Mouse (Mus musculus): ENCODE measurements at regions not wholly inside any gene's neighbourhood (a gene's known extent, or its start where the extent isn't known, plus 50 kb on each side); places are given as distances from the start of the nearest gene placed in this dataset.

DNA sequence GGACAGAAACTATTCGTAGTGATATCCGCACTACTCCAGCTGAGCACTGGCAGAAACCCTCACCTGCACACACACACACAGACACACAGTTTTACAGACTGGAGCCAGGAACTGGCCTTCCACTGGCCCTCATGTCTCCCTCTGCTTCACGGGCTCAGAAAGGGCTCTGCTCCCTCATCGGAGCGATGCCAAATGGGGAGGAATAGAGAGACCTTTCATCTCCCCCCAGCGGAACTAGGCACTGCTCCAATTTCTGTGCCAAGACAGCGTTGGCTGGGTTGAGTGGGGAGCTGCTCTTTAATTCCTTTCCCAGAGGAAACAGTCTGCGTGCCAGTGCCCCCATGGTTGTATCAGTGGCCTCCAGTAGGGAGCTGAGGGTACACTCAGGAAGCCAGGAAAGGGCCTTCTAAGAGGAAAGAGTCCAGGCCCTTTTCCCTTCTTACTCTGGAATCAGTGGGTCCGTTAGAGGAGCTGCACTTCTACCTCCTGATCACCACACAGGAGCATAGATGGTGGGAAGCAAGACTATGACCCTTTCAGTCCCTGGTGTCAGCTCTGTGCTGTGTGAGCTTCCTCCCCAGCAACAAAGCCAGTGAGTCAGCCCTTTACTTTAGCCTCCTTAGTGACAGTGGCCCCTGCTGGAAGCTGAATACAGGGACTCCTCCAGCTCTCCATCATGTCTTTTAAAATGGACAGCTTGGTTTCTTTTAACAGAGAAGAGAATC lies 452.7 kb downstream of the Rps24 start:
- TF ChIP-seq CTCF (conservative IDR thresholded peaks at IDR 0.05; ENCODE audit: low read length) (no peak), POU5F1 (IDR thresholded peaks at IDR 0.05; ENCODE audit: borderline replicate concordance, low read length) (no peak)
